Mouse (Mus musculus): ENCODE data around the gene Gmnn. TPM values are rescaled to one million over a fixed set of nuclear protein-coding genes. Genes with fewer than 3 reads are reported as not detected.
"Not testable (repeated sequence)": the region's sequence is repeated elsewhere in the genome, so short reads cannot be mapped to it uniquely, and the experiment has no call there.

Gmnn gene
- total RNA-seq (2021) = 1 to 10 TPM; 2.4 to 2.5 TPM
- long read RNA-seq, transcript Gmnn-202 (7 exons, 963 nt) = major isoform, 8 of 10 reads
- long read RNA-seq, partial matches to known transcripts = 0 of 10 reads
- long read RNA-seq, other reads (novel, unspliced or antisense) = 1 of 10 reads

GRCm38 (mm10) chr13:24761403-24762227, at the start of gene Gmnn:
Gmnn (minus strand) TSS chr13:24761923.
- DNase-seq (ENCODE audit: low spot score in 2 of 2) = peak; percentile 76 to 84

GRCm38 (mm10) chr13:24806079-24806478, 44.4 kb upstream of the Gmnn start:
- no peak for DNase-seq (ENCODE audit: low spot score in 2 of 2)

GRCm38 (mm10) chr13:24803196-24803595, 41.5 kb upstream of the Gmnn start:
- no peak for DNase-seq (ENCODE audit: low spot score in 2 of 2)

GRCm38 (mm10) chr13:24802131-24802691, 40.5 kb upstream of the Gmnn start:
- DNase-seq (ENCODE audit: low spot score in 2 of 2) = peak; percentile 33 to 41

GRCm38 (mm10) chr13:24801308-24801921, 39.7 kb upstream of the Gmnn start, which contains the start of gene BC005537:
BC005537 (plus strand) TSS chr13:24801657.
- DNase-seq (ENCODE audit: low spot score in 2 of 2) = peak; percentile 67 to 74

GRCm38 (mm10) chr13:24800674-24801307, 39.1 kb upstream of the Gmnn start:
- DNase-seq (ENCODE audit: low spot score in 2 of 2) = peak; percentile 94

GRCm38 (mm10) chr13:24799925-24800673, 38.4 kb upstream of the Gmnn start:
- peak; percentile 41 to 56 for DNase-seq (ENCODE audit: low spot score in 2 of 2)

GRCm38 (mm10) chr13:24799378-24799777, 37.7 kb upstream of the Gmnn start:
- no peak for DNase-seq (ENCODE audit: low spot score in 2 of 2)

- DNase-seq (ENCODE audit: low spot score in 2 of 2) = no peak
Measured at GRCm38 (mm10) chr13:24798686-24799085, 37.0 kb upstream of the Gmnn start.

GRCm38 (mm10) chr13:24792411-24793045, 30.8 kb upstream of the Gmnn start:
- no peak for DNase-seq (ENCODE audit: low spot score in 2 of 2)

- no peak for DNase-seq (ENCODE audit: low spot score in 2 of 2)
Measured at GRCm38 (mm10) chr13:24791349-24791748, 29.6 kb upstream of the Gmnn start.

- DNase-seq (ENCODE audit: low spot score in 2 of 2) = no peak
Measured at GRCm38 (mm10) chr13:24787477-24787876, 25.8 kb upstream of the Gmnn start.

GRCm38 (mm10) chr13:24786014-24786490, 24.3 kb upstream of the Gmnn start:
- no peak for DNase-seq (ENCODE audit: low spot score in 2 of 2)

- no peak for DNase-seq (ENCODE audit: low spot score in 2 of 2)
Measured at GRCm38 (mm10) chr13:24781916-24782315, 20.2 kb upstream of the Gmnn start.

GRCm38 (mm10) chr13:24778706-24779380, 17.1 kb upstream of the Gmnn start:
- DNase-seq (ENCODE audit: low spot score in 2 of 2) = no peak

- DNase-seq (ENCODE audit: low spot score in 2 of 2) = no peak
Measured at GRCm38 (mm10) chr13:24778026-24778425, 16.3 kb upstream of the Gmnn start.

- peak; percentile 46 to 60 for DNase-seq (ENCODE audit: low spot score in 2 of 2)
Measured at GRCm38 (mm10) chr13:24776146-24776844, 14.6 kb upstream of the Gmnn start.

- DNase-seq (ENCODE audit: low spot score in 2 of 2) = not testable (repeated sequence)
Measured at GRCm38 (mm10) chr13:24771482-24771881, 9.8 kb upstream of the Gmnn start.

GRCm38 (mm10) chr13:24767809-24768208, 6.1 kb upstream of the Gmnn start:
- not testable (repeated sequence) for DNase-seq (ENCODE audit: low spot score in 2 of 2)

Measured in layer of hippocampus, postnatal 10 days (tissue).